ENCODE assay signal across 26 mouse cellular contexts in genomic region chr10:42879682-42880081, GRCm38 (mm10). TPM values are rescaled to one million over a fixed set of nuclear protein-coding genes. Genes with fewer than 3 reads are reported as not detected.
DNase-seq lines count a peak whose midpoint lies in the region; ATAC-seq lines count a peak whose summit lies in the region.
"Had no signal": no experiment of that assay in that cellular context is flagged by ENCODE, and none has a peak within 500 bp of the region (broad histone marks: within the 10 kb centered on the region; RNA-seq: fewer than 3 reads in every experiment).

No protein-coding gene starts in this region.

- DNase-seq in heart, adult 11 months, result peak; percentile 77
- DNase-seq in heart, postnatal 4 days, result no peak
- no peak for DNase-seq in kidney, postnatal 36 days
- no peak for DNase-seq in right cerebral cortex, postnatal 10 days (ENCODE audit: low spot score in 2 of 2)
- DNase-seq: adrenal gland, adult 8-10 months; adrenal gland, postnatal 25 days; cerebellum, adult 11-12 months; cerebellum, adult 8-10 months; cerebellum, postnatal 36 days; embryo, embryonic 11 days; gastrocnemius, postnatal 25 days; heart, adult 2 months; heart, postnatal 14 days had no signal

- H3K4me2 ChIP-seq in kidney, embryonic 16.5 days (replicated peaks; ENCODE audit: low read depth, low read length), result no peak overlapping the region
- peak overlapping the region; percentile 34; the same call in 1 of the 2 replicates for H3K4me2 ChIP-seq in intestine, embryonic 15.5 days (replicated peaks)
- H3K4me2 ChIP-seq in stomach, embryonic 15.5 days, result peak overlapping the region; percentile 36; the same call in 1 of the 2 replicates
- H3K4me2 ChIP-seq: embryonic facial prominence, embryonic 13.5 days; forebrain, embryonic 12.5 days; forebrain, embryonic 15.5 days; heart, embryonic 13.5 days; hindbrain, embryonic 12.5 days had no signal

- no peaks in the 10 kb centered on the region for H3K27me3 ChIP-seq in kidney, embryonic 16.5 days (ENCODE audit: insufficient read depth, low read length)
- no peaks in the 10 kb centered on the region for H3K27me3 ChIP-seq in intestine, embryonic 15.5 days (replicated peaks)
- no peaks in the 10 kb centered on the region for H3K27me3 ChIP-seq in stomach, embryonic 15.5 days (replicated peaks)
- H3K27me3 ChIP-seq: embryonic facial prominence, embryonic 13.5 days; forebrain, embryonic 12.5 days; forebrain, embryonic 15.5 days had no signal

- no peaks in the 10 kb centered on the region for H3K4me1 ChIP-seq in kidney, embryonic 16.5 days (ENCODE audit: insufficient read depth, low read length)
- H3K4me1 ChIP-seq in intestine, embryonic 15.5 days (replicated peaks), result 0 out of 2 replicates have a peak, but pooled peaks cover 4% of the 10 kb centered on the region
- no peaks in the 10 kb centered on the region for H3K4me1 ChIP-seq in stomach, embryonic 15.5 days
- H3K4me1 ChIP-seq: embryonic facial prominence, embryonic 13.5 days; forebrain, embryonic 12.5 days; forebrain, embryonic 15.5 days; hindbrain, embryonic 12.5 days had no signal

- no peaks in the 10 kb centered on the region for H3K9me3 ChIP-seq in kidney, embryonic 16.5 days (ENCODE audit: low read length)
- no peaks in the 10 kb centered on the region for H3K9me3 ChIP-seq in intestine, embryonic 15.5 days
- H3K9me3 ChIP-seq in stomach, embryonic 15.5 days, result no peaks in the 10 kb centered on the region
- H3K9me3 ChIP-seq: embryonic facial prominence, embryonic 10.5 days; embryonic facial prominence, embryonic 13.5 days; forebrain, embryonic 12.5 days; forebrain, embryonic 15.5 days; heart, embryonic 10.5 days; heart, embryonic 13.5 days; hindbrain, embryonic 12.5 days had no signal

- peak; percentile 46 for ATAC-seq in kidney, embryonic 16.5 days (ENCODE audit: low FRiP score, low TSS enrichment)
- ATAC-seq in intestine, embryonic 15.5 days, result peak; percentile 69
- peak; percentile 18; the same call in 1 of the 2 replicates for ATAC-seq in stomach, embryonic 15.5 days (ENCODE audit: insufficient read depth, low FRiP score, low read depth)
- ATAC-seq in inflammation-experienced regulatory T-cells, adult 6 months, result no peak
- ATAC-seq: activated CD4-positive, CD25-positive, alpha-beta regulatory T cell, adult 4 months; forebrain, embryonic 15.5 days had no signal

- no peak overlapping the region for H3K4me3 ChIP-seq in kidney, embryonic 16.5 days (ENCODE audit: low read length)
- H3K4me3 ChIP-seq in intestine, embryonic 15.5 days (replicated peaks), result no peak overlapping the region
- no peak overlapping the region for H3K4me3 ChIP-seq in stomach, embryonic 15.5 days (replicated peaks)
- H3K4me3 ChIP-seq: embryonic facial prominence, embryonic 10.5 days; embryonic facial prominence, embryonic 13.5 days; erythroblast, embryonic 14.5 days; forebrain, embryonic 12.5 days; forebrain, embryonic 15.5 days; heart, adult 2 months; heart, embryonic 10.5 days; heart, embryonic 13.5 days; hindbrain, embryonic 12.5 days had no signal

- no peak overlapping the region for H3K9ac ChIP-seq in kidney, embryonic 16.5 days (replicated peaks; ENCODE audit: low read length)
- no peak overlapping the region for H3K9ac ChIP-seq in intestine, embryonic 15.5 days
- H3K9ac ChIP-seq in stomach, embryonic 15.5 days, result no peak overlapping the region
- H3K9ac ChIP-seq: embryonic facial prominence, embryonic 13.5 days; forebrain, embryonic 12.5 days; forebrain, embryonic 15.5 days; heart, embryonic 13.5 days; hindbrain, embryonic 12.5 days had no signal

- no peaks in the 10 kb centered on the region for H3K36me3 ChIP-seq in kidney, embryonic 16.5 days (ENCODE audit: insufficient read depth, low read length)
- no peaks in the 10 kb centered on the region for H3K36me3 ChIP-seq in intestine, embryonic 15.5 days
- H3K36me3 ChIP-seq in stomach, embryonic 15.5 days, result no peaks in the 10 kb centered on the region
- H3K36me3 ChIP-seq: embryonic facial prominence, embryonic 10.5 days; embryonic facial prominence, embryonic 13.5 days; forebrain, embryonic 12.5 days; forebrain, embryonic 15.5 days; heart, embryonic 10.5 days; heart, embryonic 13.5 days; hindbrain, embryonic 12.5 days had no signal

- H3K27ac ChIP-seq in kidney, embryonic 16.5 days (ENCODE audit: low read length), result peak overlapping the region; percentile 43; the same call in 1 of the 2 replicates
- peak overlapping the region; percentile 70 for H3K27ac ChIP-seq in intestine, embryonic 15.5 days
- peak overlapping the region; percentile 80 for H3K27ac ChIP-seq in stomach, embryonic 15.5 days
- H3K27ac ChIP-seq: embryonic facial prominence, embryonic 10.5 days; embryonic facial prominence, embryonic 13.5 days; forebrain, embryonic 12.5 days; forebrain, embryonic 15.5 days; heart, adult 2 months; heart, embryonic 10.5 days; heart, embryonic 13.5 days; hindbrain, embryonic 12.5 days had no signal

- WGBS in kidney, embryonic 16.5 days, result 62% methylated on average over 5 of the region's 5 CpGs
- WGBS in intestine, embryonic 15.5 days, result 41% methylated on average over 5 of the region's 5 CpGs
- 57% methylated on average over 5 of the region's 5 CpGs for WGBS in stomach, embryonic 15.5 days

RNA-seq across cellular contexts. Expression of gene Scml4, which starts 19.5 kb away (rescaled TPM):
- total RNA-seq in heart, postnatal 4 days (2021), result 1 to 10 TPM; 4.2 to 4.9 TPM
- 1.7 and 1.8 TPM in 2 replicates for polyA plus RNA-seq in kidney, embryonic 16.5 days (2015; fragmentation: Nextera tagmentation; extraction: Ambion mirVana)
- polyA plus RNA-seq in intestine, embryonic 15.5 days (2015; fragmentation: Nextera tagmentation; extraction: Ambion mirVana), result 29.3 TPM in 2 replicates
- polyA plus RNA-seq in stomach, embryonic 15.5 days (2015; fragmentation: Nextera tagmentation; extraction: Ambion mirVana), result 11.6 and 15.6 TPM in 2 replicates
- polyA plus RNA-seq in inflammation-experienced regulatory T-cells, adult 6 months (2017; shearing (Covaris generic)), result 10 to 100 TPM; 14.0 to 48.5 (median 47.5) TPM
- polyA plus RNA-seq: erythroblast, embryonic 14.5 days had no signal
